Mouse (Mus musculus) T-cell, adult 2 months (primary cell): ENCODE measurements around the gene Fuz.
A peak's percentile ranks its signal among the peaks of the same experiment; 100 is the strongest.
"Not testable (repeated sequence)": the region's sequence is repeated elsewhere in the genome, so short reads cannot be mapped to it uniquely, and the experiment has no call there.

Experiments used
- DNase-seq: peaks from one replicate; pipeline ENCODE4 v3.0.0; 2022; ENCODE audit warnings: low spot score

The Fuz gene

DNA sequence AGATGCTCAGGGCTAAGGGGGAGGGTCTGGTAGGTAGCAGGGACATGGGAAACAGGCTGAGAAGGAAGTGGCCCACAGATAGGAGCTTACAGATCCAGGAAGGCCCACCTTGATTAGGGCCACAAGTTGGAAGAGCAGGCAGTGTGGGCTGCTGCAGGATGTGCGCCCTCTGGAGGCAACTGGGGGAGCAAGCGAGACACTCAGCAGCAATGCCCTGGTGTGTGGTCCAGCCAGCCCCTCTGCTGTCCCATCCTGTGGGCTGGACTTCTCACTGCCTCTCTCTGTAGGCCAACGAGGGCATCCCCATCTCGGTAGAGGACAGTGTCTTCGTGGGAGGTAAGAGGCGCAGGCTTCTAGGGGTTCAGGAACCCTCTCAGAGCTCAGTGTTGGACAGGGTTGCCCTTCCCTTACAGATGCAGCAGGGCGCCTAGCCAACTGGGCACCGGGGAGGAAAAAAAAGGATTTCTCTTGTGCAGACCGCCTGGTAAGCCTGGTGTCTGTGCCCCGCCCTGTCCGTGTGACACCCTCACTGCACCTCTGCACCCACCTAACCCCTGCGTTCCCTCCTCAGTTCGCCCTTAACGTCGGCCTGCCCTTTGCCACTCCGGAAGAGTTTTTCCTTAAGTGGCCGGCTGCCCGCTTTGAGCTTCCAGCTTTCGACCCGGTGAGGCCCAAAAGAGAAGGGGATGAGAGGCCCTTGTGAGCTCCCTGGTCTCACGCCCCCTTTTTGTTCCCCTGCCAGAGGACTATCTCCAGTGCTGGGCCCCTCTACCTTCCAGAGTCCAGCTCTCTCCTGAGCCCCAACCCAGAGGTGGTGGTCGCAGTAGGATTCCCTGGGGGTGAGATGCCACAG, 35.1 kb upstream of the Fuz start:
- DNase-seq: peak; percentile 50

DNA sequence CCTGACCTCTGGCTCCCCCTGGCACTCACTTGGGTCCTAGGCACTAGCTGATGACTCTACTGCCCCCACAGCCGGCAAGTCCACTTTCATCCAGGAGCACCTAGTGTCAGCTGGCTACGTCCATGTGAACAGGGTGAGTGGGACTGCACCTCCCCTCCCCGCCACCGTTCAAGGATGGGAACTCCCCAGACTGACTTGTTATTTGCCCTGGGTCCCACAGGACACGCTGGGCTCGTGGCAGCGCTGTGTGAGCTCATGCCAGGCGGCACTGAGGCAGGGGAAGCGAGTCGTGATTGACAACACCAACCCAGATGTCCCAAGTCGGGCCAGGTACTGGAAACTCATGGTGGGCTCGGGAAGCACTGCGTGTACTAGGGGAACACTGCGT, 34.5 kb upstream of the Fuz start:
- DNase-seq: no peak

DNA sequence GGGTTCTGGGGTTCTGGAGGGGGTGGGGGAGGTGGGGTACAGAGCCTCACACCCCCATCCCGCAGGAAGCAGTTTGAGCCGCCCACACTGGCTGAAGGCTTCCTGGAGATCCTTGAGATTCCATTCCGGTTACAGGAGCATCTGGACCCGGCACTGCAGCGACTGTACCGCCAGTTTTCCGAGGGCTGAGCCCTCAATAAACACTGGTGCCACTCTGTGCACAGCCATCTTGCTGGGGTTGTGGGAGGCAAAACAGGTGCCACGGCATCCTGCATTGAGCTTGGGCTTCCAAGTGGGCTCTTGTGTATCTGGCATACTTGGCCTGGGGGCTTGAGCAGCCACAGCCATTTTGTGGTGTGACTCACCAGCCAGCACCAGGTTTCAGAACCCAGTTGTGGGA, 33.4 kb upstream of the Fuz start:
- DNase-seq: no peak

DNA sequence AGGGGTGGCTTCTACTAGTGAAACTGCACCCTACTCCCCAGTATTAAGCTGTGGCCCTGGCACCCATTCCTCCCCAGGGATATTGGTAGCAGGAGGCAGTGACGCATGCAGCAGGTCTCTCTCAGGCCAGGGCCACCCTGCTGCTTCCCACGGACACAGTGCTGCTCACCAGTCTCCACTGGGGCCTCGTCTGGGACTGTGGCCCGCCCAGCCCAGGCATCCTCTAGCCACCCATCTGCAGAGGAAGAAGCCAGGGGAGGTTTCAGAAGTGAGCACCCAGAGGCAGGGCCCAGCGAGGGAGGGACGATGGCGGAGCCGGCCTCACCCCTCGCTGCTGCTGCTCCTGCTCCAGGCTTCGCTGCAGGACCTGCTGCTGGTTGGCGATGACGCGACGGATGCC, 32.7 kb upstream of the Fuz start:
- DNase-seq: no peak

DNA sequence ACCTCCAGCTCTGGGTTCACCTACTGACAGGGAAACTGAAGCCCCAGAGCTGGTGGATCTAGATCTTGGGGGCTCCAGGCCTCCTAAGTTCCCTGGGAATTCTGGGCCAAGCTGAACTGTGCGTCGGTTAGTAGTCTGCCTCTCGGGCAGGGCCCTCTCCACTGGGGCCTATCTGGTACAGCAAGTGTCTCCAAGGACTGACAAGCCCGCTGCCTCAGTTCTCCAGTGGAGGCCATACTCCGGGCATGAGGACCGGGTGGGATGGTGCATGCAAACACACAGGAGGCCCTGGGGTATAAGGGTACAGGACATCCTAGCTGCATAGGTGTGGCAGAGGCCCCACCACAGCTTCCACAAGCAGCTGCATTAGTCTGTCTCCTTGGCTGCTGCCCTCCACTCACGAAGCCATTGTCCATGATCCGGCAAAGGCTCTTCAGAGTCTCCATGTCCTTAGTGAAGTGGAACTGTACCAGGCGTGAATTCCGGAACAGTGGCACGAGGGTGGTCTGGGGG, 31.8 kb upstream of the Fuz start:
- no peak for DNase-seq

DNA sequence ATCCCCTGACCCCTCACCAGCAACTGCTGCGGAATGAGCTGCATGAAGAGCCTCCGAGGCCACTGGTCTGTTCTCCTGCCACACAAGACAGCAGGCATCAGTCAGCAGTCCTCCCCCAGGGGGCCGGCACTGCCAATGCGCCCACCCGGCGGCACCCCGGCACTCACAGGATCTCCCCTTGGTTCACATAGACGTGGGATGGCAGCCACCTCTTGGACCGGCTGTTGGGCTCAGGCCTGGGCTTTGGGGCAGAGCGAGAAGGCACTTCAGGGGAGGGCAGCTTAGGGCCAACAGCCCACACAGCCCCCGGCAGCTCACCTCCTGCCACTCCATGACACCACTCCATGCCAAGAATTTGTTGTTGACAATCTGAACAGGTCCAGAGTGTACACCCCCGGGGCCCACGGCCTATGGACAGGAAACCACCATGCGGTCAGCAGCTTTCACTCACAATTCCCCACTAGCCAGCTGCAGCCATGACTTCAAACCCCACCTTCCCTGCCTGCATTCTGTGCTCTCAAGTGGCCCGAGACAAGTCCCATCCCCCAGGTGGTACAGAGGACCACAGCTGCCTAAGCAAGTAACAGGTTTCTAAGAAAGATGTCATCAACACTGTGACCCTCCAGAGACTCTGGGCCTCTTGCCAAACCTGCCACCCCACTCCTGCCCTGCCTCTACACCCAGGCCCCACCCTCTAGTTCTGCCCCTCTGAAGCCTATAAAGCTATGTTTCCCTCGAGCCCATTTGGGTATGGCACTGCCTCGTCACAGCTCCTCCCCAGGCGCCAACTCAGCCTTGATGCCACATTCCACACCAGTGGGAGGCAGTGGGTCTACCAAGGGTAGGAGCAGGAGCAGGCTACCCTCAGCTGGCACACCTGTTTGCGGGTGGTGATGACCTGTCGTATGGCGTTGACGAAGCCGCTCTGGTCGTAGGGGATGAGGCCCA, 31.0 kb upstream of the Fuz start:
- no peak for DNase-seq

DNA sequence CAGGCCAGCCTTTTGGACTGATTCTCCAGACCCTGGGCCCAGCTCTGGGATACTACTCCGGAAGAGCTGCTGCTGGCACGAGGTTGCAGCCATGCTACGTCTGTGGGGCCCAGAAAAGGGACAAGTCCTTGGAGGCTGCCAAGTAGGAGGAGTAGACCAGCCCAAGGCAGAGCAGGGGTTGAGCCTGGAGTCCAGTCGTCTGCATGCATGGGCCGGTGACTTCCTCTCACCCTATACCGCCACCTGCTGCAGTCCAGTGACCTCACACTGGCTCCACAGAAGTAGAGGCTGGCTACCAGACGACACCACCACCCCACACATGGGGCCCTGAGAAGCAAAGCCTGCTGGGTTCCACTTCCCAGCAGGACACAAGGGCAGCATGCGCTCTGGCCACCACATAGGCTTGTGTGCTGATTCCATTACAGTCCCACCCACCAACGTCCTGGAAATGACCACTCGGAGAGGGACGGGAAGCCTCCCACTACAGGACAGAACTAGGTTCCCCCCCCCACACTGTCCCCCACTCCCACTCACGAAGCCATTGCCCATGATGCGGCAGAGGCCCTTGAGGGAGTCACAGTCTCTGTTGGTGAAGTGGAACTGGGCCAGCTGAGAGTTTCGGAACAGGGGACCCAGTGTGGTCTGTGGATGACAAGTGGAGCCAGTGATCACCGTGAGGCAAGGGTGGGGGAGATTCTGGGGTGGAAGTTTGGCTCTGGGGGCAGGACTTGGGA, 29.4 kb upstream of the Fuz start:
- no peak for DNase-seq

DNA sequence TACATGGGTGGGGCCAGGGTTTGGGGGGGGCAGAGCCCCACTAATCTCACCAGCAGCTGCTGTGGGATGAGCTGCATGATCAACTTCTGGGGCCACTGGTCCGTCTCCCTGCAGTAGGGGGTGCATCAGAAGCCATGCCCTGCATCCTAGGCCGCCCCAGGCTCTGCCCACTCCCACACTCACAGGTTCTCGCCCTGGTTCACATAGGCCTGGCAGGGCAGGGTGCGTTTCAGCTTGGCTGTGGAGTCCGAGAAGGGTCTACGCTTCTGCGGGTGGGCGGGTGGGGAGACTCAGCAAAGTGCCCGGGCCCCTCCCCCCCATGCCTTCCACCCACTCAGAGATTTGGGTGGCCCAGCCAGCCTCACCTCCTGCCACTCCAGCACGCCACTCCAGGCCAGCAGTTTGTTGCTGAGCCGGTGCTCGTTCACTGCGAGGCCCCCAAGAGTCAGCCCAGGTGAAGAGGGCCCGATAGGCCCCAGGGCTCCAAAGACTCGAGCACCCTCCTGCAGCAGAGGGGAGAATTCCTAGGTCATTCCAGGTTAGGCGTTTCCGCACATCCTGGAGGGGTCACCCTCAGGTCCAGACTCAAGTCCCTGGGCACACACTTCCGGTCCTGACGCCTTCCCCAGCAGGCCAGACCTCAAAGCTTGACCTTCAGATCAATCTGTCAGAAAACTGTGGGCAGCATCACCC, 28.7 kb upstream of the Fuz start:
- DNase-seq: no peak

DNA sequence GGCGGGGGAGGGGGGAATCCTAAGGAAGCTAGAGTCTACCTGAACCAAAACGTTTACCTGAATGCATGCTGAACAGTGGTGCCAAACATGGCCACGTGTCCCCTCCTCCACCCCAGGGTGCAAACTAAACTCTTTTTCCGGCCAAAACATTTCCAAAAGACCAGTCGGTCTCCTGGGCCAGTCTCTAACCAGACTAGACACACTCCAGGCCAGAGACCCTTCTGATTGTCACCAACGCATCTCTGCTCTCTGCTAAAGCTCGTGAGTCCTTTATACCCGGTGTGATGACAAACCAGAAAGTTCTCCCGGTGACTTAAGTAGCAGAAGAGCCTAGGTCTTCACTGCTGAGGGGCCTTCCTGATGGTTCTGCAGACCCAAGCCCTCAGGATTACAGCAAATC, 28.1 kb upstream of the Fuz start:
- no peak for DNase-seq

DNA sequence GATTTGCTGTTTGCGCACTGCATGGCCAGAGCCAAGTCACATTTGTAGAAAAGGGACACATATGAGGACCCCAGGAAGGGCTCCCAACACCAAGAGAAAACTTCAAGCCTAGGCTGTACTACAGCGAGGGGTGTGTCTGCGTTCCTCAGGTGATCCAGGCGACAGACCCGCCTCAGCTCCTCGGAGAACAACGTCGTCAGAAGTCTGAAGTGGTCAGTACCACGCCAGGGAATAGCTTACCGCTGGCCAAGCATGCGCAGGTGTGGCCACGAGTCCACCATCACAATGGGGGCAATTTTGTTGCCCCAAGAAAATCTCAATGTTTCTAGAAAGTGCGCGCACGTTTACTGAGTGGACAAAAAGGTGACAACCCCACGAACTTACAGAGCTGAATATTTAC, 27.4 kb upstream of the Fuz start:
- no peak for DNase-seq

DNA sequence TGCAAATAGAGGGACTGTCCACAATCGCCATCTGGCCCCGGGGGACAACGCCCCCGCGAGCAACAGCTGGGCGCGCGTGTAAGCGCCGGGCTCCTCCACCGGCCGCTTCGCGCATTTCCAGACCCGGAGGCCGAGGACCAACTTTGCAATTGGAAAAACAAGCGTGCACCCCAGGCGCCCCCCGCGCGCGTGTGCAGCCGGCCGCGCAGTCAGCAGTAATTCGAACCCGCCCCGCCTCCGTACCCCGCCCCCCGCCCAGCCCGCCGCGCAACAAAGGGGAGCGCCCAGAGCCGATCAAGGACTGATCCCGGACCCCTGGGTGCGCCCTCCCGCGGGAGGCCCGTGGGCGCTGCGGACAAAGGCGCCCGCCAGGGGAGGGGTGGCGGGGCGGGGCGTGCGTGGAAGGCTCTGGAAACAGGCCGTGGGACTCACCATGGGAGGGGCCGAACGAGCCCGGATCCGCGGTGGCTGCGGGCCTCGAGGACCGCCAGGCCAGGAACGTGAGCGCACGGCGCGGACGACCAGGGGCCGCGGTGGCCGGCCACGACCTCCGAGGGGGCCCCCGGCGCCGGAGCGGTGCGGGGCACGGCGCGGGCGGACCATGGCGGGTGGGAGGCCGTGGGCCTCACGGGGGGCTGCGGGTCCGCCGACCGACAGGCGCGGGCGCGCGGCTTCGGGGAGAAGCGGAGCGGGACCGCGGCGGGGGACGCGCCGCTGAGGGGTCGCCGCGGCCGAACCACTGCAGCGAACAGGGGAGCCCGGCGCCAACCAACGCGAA, 26.8 kb upstream of the Fuz start:
- no peak for DNase-seq

DNA sequence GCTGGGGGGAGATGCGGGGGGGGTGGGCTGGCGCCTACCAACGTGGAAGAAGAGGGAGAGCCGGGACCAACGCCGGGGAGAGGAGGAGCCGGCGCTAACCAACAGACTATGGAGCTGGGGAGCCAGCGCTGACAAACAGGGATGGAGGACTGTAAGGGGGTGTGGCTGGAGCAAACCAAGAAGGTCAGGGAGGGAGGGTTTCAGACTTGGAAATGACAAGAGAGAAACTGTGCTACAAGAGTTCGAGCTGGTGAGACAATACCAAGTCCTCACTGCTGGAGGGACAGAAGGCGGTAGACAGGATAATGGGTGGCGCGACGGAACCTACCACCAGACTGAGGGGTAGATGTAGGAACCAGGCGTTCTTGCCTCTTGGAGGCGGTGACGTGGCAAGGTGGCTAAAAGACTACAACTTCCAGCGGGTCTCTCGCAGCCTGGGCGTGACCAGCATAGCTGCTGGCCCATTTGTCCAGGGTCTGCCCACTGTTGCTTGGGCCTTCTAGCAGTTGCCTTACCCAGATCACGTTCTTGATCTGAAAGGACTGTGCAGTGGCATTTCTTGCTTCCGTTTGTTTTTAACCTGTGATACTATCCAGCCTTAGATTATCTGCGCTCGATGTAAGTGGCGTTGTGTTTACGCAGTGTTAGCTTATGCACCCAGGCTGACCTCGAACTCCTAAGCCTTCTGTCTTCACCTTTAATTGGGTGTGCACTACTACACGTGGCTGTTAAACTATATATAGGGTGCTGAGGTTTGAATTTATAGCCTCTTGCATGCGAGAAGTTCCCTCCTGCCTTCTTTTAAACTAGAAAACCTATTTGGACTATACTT, 26.0 kb upstream of the Fuz start, which contains the start of gene Ptov1:
TSS of gene Ptov1 (minus strand) at position 92 of the 832 bp plus-strand sequence.
- DNase-seq: peak; percentile 87

DNA sequence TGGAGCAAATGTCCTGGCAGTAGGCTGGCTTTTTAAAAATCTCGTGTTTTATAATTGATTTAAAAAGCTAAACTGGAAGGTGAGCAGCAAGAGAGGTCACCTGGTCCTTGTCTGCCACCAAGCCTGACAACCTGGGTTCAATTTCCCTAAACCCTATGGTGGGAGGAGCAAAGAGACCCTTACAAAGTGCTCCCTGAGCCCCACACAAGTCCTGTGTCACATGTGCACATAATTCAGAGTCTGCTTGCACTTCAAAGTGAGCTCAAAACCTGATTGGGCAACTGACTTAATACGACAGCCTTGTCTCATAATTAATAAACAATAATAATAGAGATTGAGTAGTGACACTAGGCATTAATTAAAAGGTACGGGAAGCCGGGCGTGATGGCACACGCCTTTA, 25.3 kb upstream of the Fuz start:
- no peak for DNase-seq

DNA sequence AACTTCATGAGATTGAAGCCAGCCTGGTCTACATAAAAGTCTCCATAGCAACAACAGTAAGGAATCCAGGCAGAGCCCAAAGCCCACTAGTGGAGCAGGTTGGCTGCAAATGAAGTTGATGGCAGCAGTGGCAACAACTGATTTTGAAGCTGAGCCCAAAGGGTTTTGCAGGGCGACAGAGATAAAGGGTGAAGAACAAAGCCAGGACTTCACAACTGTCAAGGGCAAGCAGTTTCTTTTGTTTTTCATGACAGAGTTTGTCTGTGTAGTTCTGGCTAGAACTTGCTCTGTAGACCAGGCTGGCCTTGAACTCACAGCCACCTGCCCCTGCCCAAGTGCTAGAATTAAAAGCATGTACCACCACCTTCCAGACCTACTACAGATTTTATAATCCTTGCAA, 24.7 kb upstream of the Fuz start:
- no peak for DNase-seq

DNA sequence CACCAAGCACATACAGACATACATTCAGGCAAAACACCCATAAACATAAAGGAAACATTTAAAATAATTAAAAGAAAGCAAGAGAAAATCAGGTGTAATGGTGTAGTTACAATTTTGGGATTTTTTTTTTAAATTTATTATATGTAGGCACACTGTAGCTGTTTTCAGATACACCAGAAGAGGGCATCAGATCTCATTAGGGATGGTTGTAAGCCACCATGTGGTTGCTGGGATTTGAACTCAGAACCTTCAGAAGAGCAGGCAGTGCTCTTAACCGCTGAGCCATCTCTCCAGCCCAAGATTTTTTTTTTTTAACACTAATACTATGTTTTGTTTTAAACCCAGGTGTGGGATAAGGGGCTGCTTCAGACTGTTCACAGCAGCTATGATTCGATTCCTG, 24.1 kb upstream of the Fuz start:
- not testable (repeated sequence) for DNase-seq

DNA sequence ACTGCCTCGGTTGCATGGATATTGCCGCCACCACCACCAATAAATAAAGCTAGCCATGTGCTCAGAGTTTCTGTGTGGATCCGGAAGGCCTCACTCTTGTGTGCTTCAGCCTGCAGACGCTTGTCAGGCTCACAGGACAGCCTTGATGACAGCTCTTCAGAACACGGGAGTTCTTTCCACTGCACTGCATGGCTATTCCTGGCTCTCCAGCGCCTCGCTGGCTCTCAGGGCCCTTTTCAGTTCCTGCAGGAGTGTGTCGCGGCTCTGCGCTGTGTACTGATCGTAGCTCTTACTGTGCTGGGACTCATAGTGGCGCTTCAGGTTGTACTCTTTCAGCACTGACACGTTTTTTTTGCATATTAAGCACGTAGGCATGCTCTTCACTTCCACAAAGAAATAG, 18.0 kb upstream of the Fuz start:
- DNase-seq: no peak

DNA sequence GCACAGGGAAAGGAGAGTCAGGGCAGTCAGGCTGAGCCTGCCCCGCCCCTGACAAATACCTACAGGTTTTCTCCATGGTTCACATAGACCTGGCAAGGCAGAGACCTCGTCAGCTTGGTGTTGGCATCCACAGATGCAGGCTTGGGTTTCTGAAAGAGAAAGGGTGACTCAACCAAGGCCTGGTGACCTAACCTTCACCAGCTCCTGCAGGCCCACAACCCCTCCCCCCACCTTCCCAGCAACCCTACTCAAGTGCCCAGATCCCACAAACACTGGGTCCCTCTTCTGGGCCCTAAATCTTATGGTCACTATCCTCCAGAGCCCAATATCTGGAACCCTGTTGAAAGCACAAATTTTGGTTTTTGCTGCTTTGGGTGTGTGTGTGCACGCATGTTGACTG, 12.8 kb upstream of the Fuz start:
- no peak for DNase-seq

DNA sequence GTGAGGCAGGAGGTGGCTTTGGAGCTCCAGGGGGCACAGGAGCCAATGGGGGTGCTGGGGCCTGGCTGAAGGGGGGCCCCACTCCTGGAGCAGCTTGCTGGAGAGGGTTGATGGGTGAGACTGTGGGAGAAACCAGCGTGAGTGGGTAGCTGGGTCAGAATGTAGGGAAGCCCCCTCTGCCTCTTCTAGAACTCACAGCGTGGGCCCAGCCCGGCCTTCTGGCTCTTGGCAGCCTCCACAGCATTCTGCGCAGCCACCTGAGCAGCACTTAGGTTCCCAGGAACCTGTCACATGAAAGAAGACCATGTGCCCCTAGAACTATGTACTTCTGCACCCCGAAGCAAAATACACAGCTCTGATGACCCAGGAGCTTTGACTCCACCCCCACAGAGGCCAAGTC, 11.2 kb upstream of the Fuz start:
- no peak for DNase-seq

DNA sequence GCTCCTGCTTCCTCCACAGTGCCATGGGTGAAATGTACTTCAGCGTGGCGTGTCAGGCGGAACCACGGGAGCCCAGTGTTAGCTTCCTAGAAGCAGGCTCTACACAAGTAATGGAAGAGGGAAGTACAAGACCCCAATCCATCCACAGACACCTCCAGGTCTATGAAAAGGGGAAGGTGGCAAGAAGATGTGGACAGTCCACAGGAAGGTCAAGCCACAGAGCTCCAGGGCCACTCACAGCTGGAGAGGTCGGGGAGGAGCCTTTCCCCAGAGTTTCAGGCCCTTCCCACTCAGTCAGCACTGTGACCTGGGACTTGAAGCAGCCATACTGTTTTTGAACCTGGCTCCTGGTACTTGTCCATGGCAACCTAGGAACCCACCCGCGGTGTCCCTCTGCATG, 8.9 kb upstream of the Fuz start:
- no peak for DNase-seq
